In genomic region chr14:55634874-55635522, GRCm38 (mm10) we compare ENCODE assay signal across 8 mouse cellular contexts. TPM values are rescaled to one million over a fixed set of nuclear protein-coding genes. Genes with fewer than 3 reads are reported as not detected.
A peak's percentile ranks its signal among the peaks of the same experiment; 100 is the strongest.
DNase-seq lines count a peak whose midpoint lies in the region; ATAC-seq lines count a peak whose summit lies in the region.

No protein-coding gene starts in this region.

- 5% methylated on average over 23 of the region's 23 CpGs for WGBS in embryonic facial prominence, embryonic 12.5 days
- 4% methylated on average over 23 of the region's 23 CpGs for WGBS in hindbrain, embryonic 12.5 days
- 3% methylated on average over 23 of the region's 23 CpGs for WGBS in liver, embryonic 11.5 days
- 3% methylated on average over 23 of the region's 23 CpGs for WGBS in neural tube, embryonic 14.5 days

- peaks cover 81% of the 10 kb centered on the region for H3K36me3 ChIP-seq in embryonic facial prominence, embryonic 12.5 days
- H3K36me3 ChIP-seq in hindbrain, embryonic 12.5 days: peaks cover 80% of the 10 kb centered on the region
- peaks cover 49% of the 10 kb centered on the region for H3K36me3 ChIP-seq in liver, embryonic 11.5 days (ENCODE audit: control insufficient read depth, insufficient read depth, low read length)
- H3K36me3 ChIP-seq in neural tube, embryonic 14.5 days (ENCODE audit: control insufficient read depth, insufficient read depth, low read length): peaks cover 54% of the 10 kb centered on the region

- peak overlapping the region; percentile 94 for H3K4me2 ChIP-seq in embryonic facial prominence, embryonic 12.5 days (replicated peaks)
- peak overlapping the region; percentile 95 for H3K4me2 ChIP-seq in hindbrain, embryonic 12.5 days (replicated peaks)
- peak overlapping the region; percentile 94 for H3K4me2 ChIP-seq in liver, embryonic 11.5 days
- H3K4me2 ChIP-seq in neural tube, embryonic 14.5 days (ENCODE audit: low read depth, low read length): peak overlapping the region; percentile 95

- H3K27me3 ChIP-seq in embryonic facial prominence, embryonic 12.5 days: no peaks in the 10 kb centered on the region
- no peaks in the 10 kb centered on the region for H3K27me3 ChIP-seq in hindbrain, embryonic 12.5 days
- no peaks in the 10 kb centered on the region for H3K27me3 ChIP-seq in liver, embryonic 11.5 days (replicated peaks; ENCODE audit: control insufficient read depth, insufficient read depth, low read length)
- H3K27me3 ChIP-seq in neural tube, embryonic 14.5 days (ENCODE audit: control insufficient read depth, insufficient read depth, low read length): no peaks in the 10 kb centered on the region

- ATAC-seq in embryonic facial prominence, embryonic 12.5 days (ENCODE audit: insufficient number of reproducible peaks, insufficient read depth, low FRiP score, low TSS enrichment): peak; percentile 57; the same call in 1 of the 2 replicates
- peak; percentile 55 for ATAC-seq in hindbrain, embryonic 12.5 days (ENCODE audit: low FRiP score)
- ATAC-seq in liver, embryonic 11.5 days (replicated peaks; ENCODE audit: low FRiP score): peak; percentile 29; the same call in 1 of the 2 replicates
- ATAC-seq in neural tube, embryonic 14.5 days (ENCODE audit: low read depth): no peak; the same call in none of the 2 replicates

- peak overlapping the region; percentile 59 for H3K4me3 ChIP-seq in embryonic facial prominence, embryonic 12.5 days
- peak overlapping the region; percentile 60 for H3K4me3 ChIP-seq in hindbrain, embryonic 12.5 days
- peak overlapping the region; percentile 78 for H3K4me3 ChIP-seq in liver, embryonic 11.5 days (ENCODE audit: low read depth, low read length)
- H3K4me3 ChIP-seq in neural tube, embryonic 14.5 days (ENCODE audit: low read depth, low read length): peak overlapping the region; percentile 54

- peak overlapping the region; percentile 41; the same call in 1 of the 2 replicates for H3K27ac ChIP-seq in embryonic facial prominence, embryonic 12.5 days
- peak overlapping the region; percentile 67 for H3K27ac ChIP-seq in hindbrain, embryonic 12.5 days
- 0 out of 2 replicates have a peak overlapping the region, but pooled peaks have one; percentile 9 for H3K27ac ChIP-seq in liver, embryonic 11.5 days (ENCODE audit: low read depth, low read length)
- peak overlapping the region; percentile 72 for H3K27ac ChIP-seq in neural tube, embryonic 14.5 days (ENCODE audit: low read depth, low read length)

- H3K9me3 ChIP-seq in embryonic facial prominence, embryonic 12.5 days: no peaks in the 10 kb centered on the region
- H3K9me3 ChIP-seq in hindbrain, embryonic 12.5 days (replicated peaks): no peaks in the 10 kb centered on the region
- no peaks in the 10 kb centered on the region for H3K9me3 ChIP-seq in liver, embryonic 11.5 days (ENCODE audit: control insufficient read depth, low read length)
- no peaks in the 10 kb centered on the region for H3K9me3 ChIP-seq in neural tube, embryonic 14.5 days (ENCODE audit: control insufficient read depth, low read length)

- peak; percentile 30 to 31 for DNase-seq in layer of hippocampus, postnatal 36 days
- no peak for DNase-seq in layer of hippocampus, postnatal 10 days (ENCODE audit: low spot score in 2 of 2)
- peak; percentile 93 for DNase-seq in Muller cell, postnatal 12 days (ENCODE audit: inconsistent ontology term)
- DNase-seq in liver, embryonic 11.5 days (ENCODE audit: low spot score): peak; percentile 50
- DNase-seq in frontal cortex, postnatal 25 days (ENCODE audit: low spot score in 2 of 2): no peak

- H3K4me1 ChIP-seq in embryonic facial prominence, embryonic 12.5 days: peaks cover 13% of the 10 kb centered on the region
- peaks cover 18% of the 10 kb centered on the region for H3K4me1 ChIP-seq in hindbrain, embryonic 12.5 days
- H3K4me1 ChIP-seq in liver, embryonic 11.5 days (replicated peaks; ENCODE audit: control insufficient read depth, insufficient read depth, low read length): peaks cover 15% of the 10 kb centered on the region
- H3K4me1 ChIP-seq in neural tube, embryonic 14.5 days (ENCODE audit: control insufficient read depth, insufficient read depth, low read length): peaks cover 8% of the 10 kb centered on the region; the same call in 1 of the 2 replicates

- H3K9ac ChIP-seq in embryonic facial prominence, embryonic 12.5 days: peak overlapping the region; percentile 67
- peak overlapping the region; percentile 78 for H3K9ac ChIP-seq in hindbrain, embryonic 12.5 days
- H3K9ac ChIP-seq in liver, embryonic 11.5 days (ENCODE audit: low read depth, low read length): peak overlapping the region; percentile 76
- H3K9ac ChIP-seq in neural tube, embryonic 14.5 days (replicated peaks; ENCODE audit: low read depth, low read length): peak overlapping the region; percentile 58

RNA-seq across cellular contexts. Expression of gene Ipo4, which starts 0.8 kb away (rescaled TPM):
- total RNA-seq in layer of hippocampus, postnatal 36 days (2021): 100 to 1,000 TPM; 108 to 119 TPM
- 100 to 1,000 TPM; 131 to 145 TPM for total RNA-seq in layer of hippocampus, postnatal 10 days (2021)
- polyA plus RNA-seq in embryonic facial prominence, embryonic 12.5 days (2016; fragmentation: Nextera tagmentation; extraction: Ambion mirVana): 99.8 and 117 TPM in 2 replicates
- polyA plus RNA-seq in hindbrain, embryonic 12.5 days (2016; fragmentation: Nextera tagmentation; extraction: Ambion mirVana): 79.0 and 91.0 TPM in 2 replicates
- 90.1 and 92.1 TPM in 2 replicates for polyA plus RNA-seq in liver, embryonic 11.5 days (2014; fragmentation: Nextera tagmentation; extraction: Ambion mirVana)
- 109 and 110 TPM in 2 replicates for polyA plus RNA-seq in neural tube, embryonic 14.5 days (2014; fragmentation: Nextera tagmentation; extraction: Ambion mirVana)

RNA-seq across cellular contexts. Expression of gene Gm49378, which starts 2.7 kb away (rescaled TPM):
- 1 to 10 TPM; 5.3 to 5.6 TPM for total RNA-seq in layer of hippocampus, postnatal 36 days (2021)
- total RNA-seq in layer of hippocampus, postnatal 10 days (2021): 1 to 10 TPM; 3.0 to 6.1 TPM
- polyA plus RNA-seq in embryonic facial prominence, embryonic 12.5 days (2016; fragmentation: Nextera tagmentation; extraction: Ambion mirVana): 0.87 and 3.0 TPM in 2 replicates
- 2.4 and 3.2 TPM in 2 replicates for polyA plus RNA-seq in hindbrain, embryonic 12.5 days (2016; fragmentation: Nextera tagmentation; extraction: Ambion mirVana)
- polyA plus RNA-seq in liver, embryonic 11.5 days (2014; fragmentation: Nextera tagmentation; extraction: Ambion mirVana): 2.7 and 2.8 TPM in 2 replicates
- polyA plus RNA-seq in neural tube, embryonic 14.5 days (2014; fragmentation: Nextera tagmentation; extraction: Ambion mirVana): 2.9 TPM in 2 replicates

RNA-seq across cellular contexts. Expression of gene Tm9sf1, which starts 8.6 kb away (rescaled TPM):
- 10 to 100 TPM; 43.4 to 44.3 TPM for total RNA-seq in layer of hippocampus, postnatal 36 days (2021)
- total RNA-seq in layer of hippocampus, postnatal 10 days (2021): 10 to 100 TPM; 42.0 to 55.9 TPM
- polyA plus RNA-seq in embryonic facial prominence, embryonic 12.5 days (2016; fragmentation: Nextera tagmentation; extraction: Ambion mirVana): 102 TPM in 2 replicates
- 69.4 and 69.8 TPM in 2 replicates for polyA plus RNA-seq in hindbrain, embryonic 12.5 days (2016; fragmentation: Nextera tagmentation; extraction: Ambion mirVana)
- 79.8 and 83.8 TPM in 2 replicates for polyA plus RNA-seq in liver, embryonic 11.5 days (2014; fragmentation: Nextera tagmentation; extraction: Ambion mirVana)
- polyA plus RNA-seq in neural tube, embryonic 14.5 days (2014; fragmentation: Nextera tagmentation; extraction: Ambion mirVana): 55.9 and 66.9 TPM in 2 replicates

RNA-seq across cellular contexts. Expression of gene Tssk4, which starts 15.0 kb away (rescaled TPM):
- total RNA-seq in layer of hippocampus, postnatal 36 days (2021): 1 to 10 TPM; 1.3 to 1.7 TPM
- total RNA-seq in layer of hippocampus, postnatal 10 days (2021): 1 to 10 TPM; 1.3 to 1.5 TPM
- 0.55 and 0.97 TPM in 2 replicates for polyA plus RNA-seq in embryonic facial prominence, embryonic 12.5 days (2016; fragmentation: Nextera tagmentation; extraction: Ambion mirVana)
- polyA plus RNA-seq in hindbrain, embryonic 12.5 days (2016; fragmentation: Nextera tagmentation; extraction: Ambion mirVana): 0.50 and 0.52 TPM in 2 replicates
- polyA plus RNA-seq in liver, embryonic 11.5 days (2014; fragmentation: Nextera tagmentation; extraction: Ambion mirVana): 0.47 and 0.49 TPM in 2 replicates
- 0.24 TPM in 1 of 2 replicates, not detected in the other for polyA plus RNA-seq in neural tube, embryonic 14.5 days (2014; fragmentation: Nextera tagmentation; extraction: Ambion mirVana)

RNA-seq across cellular contexts. Expression of gene Rec8, which starts 17.2 kb away (rescaled TPM):
- 1 to 10 TPM in 1 of 2 experiments, under 1 TPM in 1; 0.88 to 1.8 TPM for total RNA-seq in layer of hippocampus, postnatal 36 days (2021)
- 1 to 10 TPM; 1.4 to 2.3 TPM for total RNA-seq in layer of hippocampus, postnatal 10 days (2021)
- 7.8 and 8.2 TPM in 2 replicates for polyA plus RNA-seq in embryonic facial prominence, embryonic 12.5 days (2016; fragmentation: Nextera tagmentation; extraction: Ambion mirVana)
- polyA plus RNA-seq in hindbrain, embryonic 12.5 days (2016; fragmentation: Nextera tagmentation; extraction: Ambion mirVana): 14.9 and 15.9 TPM in 2 replicates
- polyA plus RNA-seq in liver, embryonic 11.5 days (2014; fragmentation: Nextera tagmentation; extraction: Ambion mirVana): 2.8 and 5.2 TPM in 2 replicates
- 7.0 and 9.3 TPM in 2 replicates for polyA plus RNA-seq in neural tube, embryonic 14.5 days (2014; fragmentation: Nextera tagmentation; extraction: Ambion mirVana)

Comparison
In these comparisons a context has a peak if more than half of its experiments do, and no peak if none do; other contexts are left out.
1. DNase-seq: peak in layer of hippocampus, postnatal 36 days (2 of 2), Muller cell, postnatal 12 days (single experiment) and liver, embryonic 11.5 days (single experiment); none in layer of hippocampus, postnatal 10 days (0 of 2) and frontal cortex, postnatal 25 days (0 of 2).
2. H3K27ac ChIP-seq: peak in every context shown above with its lines; median percentile 72 in neural tube, embryonic 14.5 days; 67 in hindbrain, embryonic 12.5 days; 41 in embryonic facial prominence, embryonic 12.5 days; 9 in liver, embryonic 11.5 days.
3. Peak in every context shown above with its lines, with median percentiles within 50 percentile points of each other: H3K4me2 ChIP-seq, H3K4me3 ChIP-seq and H3K9ac ChIP-seq.